Mouse (Mus musculus): ENCODE data around the gene Hibch. TPM values are rescaled to one million over a fixed set of nuclear protein-coding genes. Genes with fewer than 3 reads are reported as not detected.

Hibch gene
- polyA plus RNA-seq (2015; fragmentation: Illumina TruSeq; extraction: RNeasy Lipid Tissue Mini Kit (QIAGEN cat#74804); ENCODE audit: insufficient read depth, low read depth, low replicate concordance) = 10.7 TPM

GRCm38 (mm10) chr1:52844782-52845665 lies at the start of gene Hibch:
Gene Hibch (plus strand): TSS chr1:52844929.

GRCm38 (mm10) chr1:52816910-52817812 lies 27.6 kb upstream of the Hibch start, which contains the start of gene Inpp1:
Gene Inpp1 (minus strand): TSS chr1:52817688.

Other genes starting within 250 kb of the Hibch start
- gene Nemp2, start 214.2 kb upstream of the Hibch start, polyA plus RNA-seq (2015; fragmentation: Illumina TruSeq; extraction: RNeasy Lipid Tissue Mini Kit (QIAGEN cat#74804); ENCODE audit: insufficient read depth, low read depth, low replicate concordance) = 0.74 TPM
- gene Mfsd6, start 117.5 kb upstream of the Hibch start, polyA plus RNA-seq (2015; fragmentation: Illumina TruSeq; extraction: RNeasy Lipid Tissue Mini Kit (QIAGEN cat#74804); ENCODE audit: insufficient read depth, low read depth, low replicate concordance) = 6.6 TPM
- 8.8 TPM for gene Inpp1, start 27.2 kb upstream of the Hibch start, polyA plus RNA-seq (2015; fragmentation: Illumina TruSeq; extraction: RNeasy Lipid Tissue Mini Kit (QIAGEN cat#74804); ENCODE audit: insufficient read depth, low read depth, low replicate concordance)
- 6.6 TPM for gene 1700019D03Rik, start 175.2 kb downstream of the Hibch start, polyA plus RNA-seq (2015; fragmentation: Illumina TruSeq; extraction: RNeasy Lipid Tissue Mini Kit (QIAGEN cat#74804); ENCODE audit: insufficient read depth, low read depth, low replicate concordance)
- gene Mstn, start 216.7 kb downstream of the Hibch start, polyA plus RNA-seq (2015; fragmentation: Illumina TruSeq; extraction: RNeasy Lipid Tissue Mini Kit (QIAGEN cat#74804); ENCODE audit: insufficient read depth, low read depth, low replicate concordance) = not detected

All from pancreas, adult 10 weeks (tissue).